Mouse (Mus musculus) liver, adult 2 months (tissue): ENCODE results near the gene Insyn1.

Source experiments
- CTCF ChIP-seq: fragments of 200-500 bp; IDR thresholded peaks from 2 replicates; pipeline ENCODE4 v1.5.1; 2011; ENCODE audit warnings: low read depth, low read length, control low read depth
- POLR2A ChIP-seq: fragments of 200-500 bp; IDR thresholded peaks from 2 replicates; pipeline ENCODE4 v1.6.1; 2011; ENCODE audit warnings: low read length, control low read depth; ENCODE audit not compliant: insufficient read depth; ENCODE audit errors: extremely low read depth

DNA sequence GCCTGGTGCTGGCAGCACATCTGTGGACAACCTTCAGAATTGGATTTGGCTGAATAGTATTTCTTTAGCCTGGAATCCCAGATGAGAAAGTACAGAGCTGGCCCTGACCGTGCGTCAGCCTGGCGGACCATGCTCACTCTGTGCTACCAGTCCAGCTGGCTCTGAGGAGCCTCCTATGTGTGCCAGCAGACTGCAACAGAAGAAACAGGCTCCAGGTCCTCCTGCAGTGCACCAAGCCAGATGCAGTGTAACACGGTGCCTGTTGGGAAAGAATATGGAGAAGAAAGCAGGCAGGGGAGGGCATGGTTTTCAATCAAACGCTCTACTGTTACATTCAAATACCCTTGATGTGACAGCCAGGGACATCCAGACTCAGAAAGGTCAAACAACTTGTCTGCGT, 48.3 kb upstream of the Insyn1 start:
- TF ChIP-seq CTCF (no peak), POLR2A (no peak)
